Mouse (Mus musculus) erythroblast, embryonic 14.5 days (primary cell): ENCODE measurements around the gene Chpf.

ENCODE experiments used
- GATA1 ChIP-seq: IDR thresholded peaks from 2 replicates; pipeline ENCODE4 v1.6.1; 2012; ENCODE audit warnings: low read length, inconsistent platforms, mixed read lengths
- TAL1 ChIP-seq: IDR thresholded peaks from 3 replicates; pipeline ENCODE4 v1.6.1; 2012; ENCODE audit warnings: low read length, inconsistent platforms, mixed read lengths

- no peak for TF ChIP-seq TAL1
- no peak for TF ChIP-seq GATA1
These were observed 37.7 kb upstream of the Chpf start for GRCm38 (mm10) chr1:75516703-75517380.
